Mouse (Mus musculus) liver, embryonic 14.5 days (tissue): Measurements from ENCODE around the gene Acp7.

Experiments used
- CTCF ChIP-seq: IDR thresholded peaks from 2 replicates; pipeline ENCODE4 v1.5.1; 2016; ENCODE audit warnings: antibody characterized with exemption, low read depth, control low read depth
- EP300 ChIP-seq: IDR thresholded peaks from 2 replicates; pipeline ENCODE4 v1.6.1; 2016; ENCODE audit warnings: antibody characterized with exemption, low read depth

DNA sequence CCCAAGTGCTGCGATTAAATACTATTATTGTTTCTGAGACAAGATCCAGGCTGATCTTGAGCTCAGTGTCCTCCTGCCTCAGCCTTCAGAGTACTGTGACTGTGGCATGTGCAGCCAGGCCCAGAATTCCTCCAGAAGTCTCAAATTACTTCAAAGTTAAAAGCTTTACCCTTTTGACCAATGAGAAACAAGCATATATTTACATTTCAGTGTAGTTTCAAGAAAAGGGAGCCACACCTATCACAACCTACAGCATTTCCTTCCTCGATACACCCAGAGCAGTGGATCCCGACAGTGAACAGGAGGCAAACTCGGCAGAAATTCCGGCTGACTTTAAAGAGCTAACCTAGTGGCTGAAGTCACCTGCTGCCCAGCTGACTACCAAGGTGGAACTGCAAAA is 6.3 kb downstream of the Acp7 start:
- TF ChIP-seq CTCF (no peak), EP300 (no peak)
